Mouse (Mus musculus) neural tube, embryonic 12.5 days (tissue): ENCODE measurements around the gene Fam209. TPM values are rescaled to one million over a fixed set of nuclear protein-coding genes. Genes with fewer than 3 reads are reported as not detected.

Experiments
- ATAC-seq: fragments of 200-750 bp; cut with Nextera tagmentation; 2 replicates; pipeline ENCODE4 v1.8.0; 2017; ENCODE audit warnings: low read depth, mild to moderate bottlenecking, moderate TSS enrichment, moderate library complexity; ENCODE audit not compliant: low FRiP score
- H3K27ac ChIP-seq: fragments of 300-500 bp; sonication (generic); 2 replicates; pipeline ENCODE4 v1.5.1; 2016
- H3K27me3 ChIP-seq: fragments of 300-500 bp; sonication (generic); replicated peaks from 2 replicates; pipeline ENCODE4 v1.6.1; 2016; ENCODE audit warnings: mild to moderate bottlenecking
- H3K36me3 ChIP-seq: fragments of 300-500 bp; sonication (generic); 2 replicates; pipeline ENCODE4 v1.6.1; 2016; ENCODE audit warnings: mild to moderate bottlenecking
- H3K4me1 ChIP-seq: fragments of 300-500 bp; sonication (generic); 2 replicates; pipeline ENCODE4 v1.6.1; 2016
- H3K4me2 ChIP-seq: fragments of 300-500 bp; sonication (generic); replicated peaks from 2 replicates; pipeline ENCODE4 v1.6.1; 2016; ENCODE audit warnings: mild to moderate bottlenecking
- H3K4me3 ChIP-seq: fragments of 300-500 bp; sonication (generic); 2 replicates; pipeline ENCODE4 v1.5.1; 2016
- H3K9ac ChIP-seq: fragments of 300-500 bp; sonication (generic); 2 replicates; pipeline ENCODE4 v1.6.1; 2016; ENCODE audit warnings: mild to moderate bottlenecking
- H3K9me3 ChIP-seq: fragments of 300-500 bp; sonication (generic); 2 replicates; pipeline ENCODE4 v1.6.1; 2016; ENCODE audit warnings: mild to moderate bottlenecking
- WGBS: fragments of 180-500 bp; shearing (Covaris S2); methylation state at CpG from one replicate; pipeline ENCODE4 v1.1.7; 2016; 5-methylcytosine and 5-hydroxymethylcytosine counted together
- polyA plus RNA-seq: library from polyadenylated mRNA; unstranded; fragments of >200 nt; fragmentation: Nextera tagmentation; extraction: Ambion mirVana; gene quantifications from 2 replicates; pipeline ENCODE4 v1.2.1, GENCODE M21; 2016

Fam209 gene
- polyA plus RNA-seq, 1 experiment from 2014 or later: not detected

DNA sequence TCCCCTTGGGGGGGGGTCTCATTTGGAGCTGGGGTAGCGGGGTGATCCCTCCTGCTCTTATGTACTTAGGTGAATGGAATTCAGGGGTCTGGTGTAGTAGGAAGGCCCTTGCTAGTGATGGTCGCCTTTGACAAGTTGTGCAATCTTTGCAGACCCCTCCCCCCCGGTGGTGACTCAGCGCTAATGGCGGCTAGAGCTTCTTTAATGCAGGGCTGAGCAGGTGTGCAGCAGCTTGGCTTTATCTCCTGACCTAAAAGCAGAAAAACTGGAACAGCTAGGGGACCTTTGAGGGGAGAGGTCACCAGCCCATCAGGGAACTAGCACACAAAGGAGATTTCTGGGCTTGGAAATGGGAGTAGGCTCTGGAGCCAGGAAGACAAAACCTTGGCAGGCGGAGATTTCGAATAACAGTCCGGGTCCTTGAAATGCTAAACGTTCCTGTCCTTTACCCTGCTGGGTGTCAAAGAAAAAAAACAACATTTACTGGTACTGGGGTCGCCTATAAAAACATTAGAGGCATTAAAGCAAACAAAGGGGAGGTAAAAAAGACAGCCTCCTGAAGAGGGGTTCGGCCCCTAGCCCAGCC is 44.2 kb downstream of the Fam209 start:
- H3K4me2 ChIP-seq: no peak overlapping the region
- H3K36me3 ChIP-seq: no peaks in the 10 kb centered on the region
- H3K27ac ChIP-seq: no peak overlapping the region
- H3K27me3 ChIP-seq: no peaks in the 10 kb centered on the region
- no peaks in the 10 kb centered on the region for H3K9me3 ChIP-seq
- H3K4me1 ChIP-seq: no peaks in the 10 kb centered on the region
- no peak; the same call in 1 of the 2 replicates for ATAC-seq
- 16% methylated on average over 11 of the region's 11 CpGs for WGBS
- no peak overlapping the region for H3K9ac ChIP-seq
- H3K4me3 ChIP-seq: no peak overlapping the region

GRCm38 (mm10) chr2:172520616-172521371 is 48.5 kb downstream of the Fam209 start:
- Histone ChIP-seq H3K4me3 (no peak overlapping the region), H3K27ac (no peak overlapping the region), H3K36me3 (no peaks in the 10 kb centered on the region), H3K9ac (no peak overlapping the region), H3K4me1 (no peaks in the 10 kb centered on the region), H3K27me3 (no peaks in the 10 kb centered on the region), H3K9me3 (no peaks in the 10 kb centered on the region), H3K4me2 (no peak overlapping the region)
- ATAC-seq: no peak
- 90% methylated on average over 9 of the region's 9 CpGs for WGBS

- no peak overlapping the region for H3K9ac ChIP-seq
- no peaks in the 10 kb centered on the region for H3K27me3 ChIP-seq
- H3K4me3 ChIP-seq: no peak overlapping the region
- H3K9me3 ChIP-seq: no peaks in the 10 kb centered on the region
- H3K4me2 ChIP-seq: no peak overlapping the region
- no peak for ATAC-seq
- 84% methylated on average over 12 of the region's 12 CpGs for WGBS
- H3K36me3 ChIP-seq: no peaks in the 10 kb centered on the region
- H3K27ac ChIP-seq: no peak overlapping the region
- no peaks in the 10 kb centered on the region for H3K4me1 ChIP-seq
These were observed 50.2 kb downstream of the Fam209 start for GRCm38 (mm10) chr2:172522528-172522927.

Other genes starting within 250 kb of the Fam209 start
- gene Mc3r, start 224.0 kb upstream of the Fam209 start, polyA plus RNA-seq: not detected in 2 replicates
- 31.0 and 35.6 TPM in 2 replicates for gene Fam210b, start 127.0 kb upstream of the Fam209 start, polyA plus RNA-seq
- gene Aurka, start 102.0 kb upstream of the Fam209 start, polyA plus RNA-seq: 84.6 and 87.3 TPM in 2 replicates
- gene Cstf1, start 101.8 kb upstream of the Fam209 start, polyA plus RNA-seq: 37.7 and 38.9 TPM in 2 replicates
- 0.18 and 0.43 TPM in 2 replicates for gene Cass4, start 78.7 kb upstream of the Fam209 start, polyA plus RNA-seq
- 102 and 105 TPM in 2 replicates for gene Rtf2, start 32.0 kb upstream of the Fam209 start, polyA plus RNA-seq
- 1.5 and 2.0 TPM in 2 replicates for gene Gcnt7, start 13.9 kb upstream of the Fam209 start, polyA plus RNA-seq
- gene Tfap2c, start 77.1 kb downstream of the Fam209 start, polyA plus RNA-seq: 1.0 and 1.1 TPM in 2 replicates